In the genomic region with DNA sequence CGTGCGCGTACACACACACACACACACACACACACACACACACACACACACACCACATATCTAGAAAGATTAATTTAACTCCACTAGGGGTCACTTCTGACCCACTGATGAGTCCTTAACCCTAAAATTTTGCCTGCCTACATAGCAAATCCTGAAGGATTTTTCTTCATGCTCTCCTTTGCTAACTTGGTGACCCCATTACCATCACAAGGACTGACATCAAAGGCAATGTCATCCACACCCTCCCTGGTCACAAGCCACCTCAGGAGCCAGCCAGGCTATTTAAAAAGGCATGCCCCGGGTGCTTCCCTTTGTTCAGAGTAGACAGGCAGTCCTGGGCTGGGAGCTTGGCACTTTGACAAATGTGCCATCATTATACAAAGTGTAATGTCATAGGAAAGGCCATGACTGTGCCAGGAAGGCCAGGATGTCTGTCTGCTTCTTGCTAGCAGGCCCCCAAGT, we compare ENCODE assay signal across 8 mouse cellular contexts.
DNase-seq lines count a peak whose midpoint lies in the region; ATAC-seq and TF ChIP-seq lines count a peak whose summit lies in the region.

No protein-coding gene starts in this region.

- DNase-seq in cerebellum, postnatal 25 days: peak; percentile 3 to 6
- DNase-seq in embryo, embryonic 10 days (ENCODE audit: low spot score): peak; percentile 65
- DNase-seq in lung, postnatal 4 days: peak; percentile 61 to 77
- DNase-seq in frontal cortex, postnatal 36 days (ENCODE audit: low spot score in 2 of 2): no peak
- DNase-seq in left cerebral cortex, adult 2 months (ENCODE audit: extremely low spot score in 1 of 2, low spot score in 2 of 2): no peak

- H3K27ac ChIP-seq in heart, embryonic 13.5 days (replicated peaks): 0 out of 2 replicates have a peak overlapping the region, but pooled peaks have one; percentile 40
- no peak overlapping the region for H3K27ac ChIP-seq in kidney, embryonic 16.5 days (ENCODE audit: low read length)
- H3K27ac ChIP-seq in left cerebral cortex, adult 2 months: no peak overlapping the region

- no peak; the same call in 1 of the 2 replicates for TF ChIP-seq CTCF in left cerebral cortex, adult 2 months (IDR thresholded peaks at IDR 0.05)

- H3K36me3 ChIP-seq in heart, embryonic 13.5 days: no peaks in the 10 kb centered on the region
- H3K36me3 ChIP-seq in kidney, embryonic 16.5 days (ENCODE audit: insufficient read depth, low read length): no peaks in the 10 kb centered on the region

- H3K4me3 ChIP-seq in heart, embryonic 13.5 days: no peak overlapping the region
- no peak overlapping the region for H3K4me3 ChIP-seq in kidney, embryonic 16.5 days (ENCODE audit: low read length)
- no peak overlapping the region for H3K4me3 ChIP-seq in left cerebral cortex, adult 2 months

- H3K9me3 ChIP-seq in heart, embryonic 13.5 days: peaks cover 4% of the 10 kb centered on the region; the same call in 1 of the 2 replicates
- H3K9me3 ChIP-seq in kidney, embryonic 16.5 days (ENCODE audit: low read length): no peaks in the 10 kb centered on the region

- no peak overlapping the region for H3K9ac ChIP-seq in heart, embryonic 13.5 days
- no peak overlapping the region for H3K9ac ChIP-seq in kidney, embryonic 16.5 days (replicated peaks; ENCODE audit: low read length)

- H3K27me3 ChIP-seq in heart, embryonic 13.5 days (replicated peaks): no peaks in the 10 kb centered on the region
- no peaks in the 10 kb centered on the region for H3K27me3 ChIP-seq in kidney, embryonic 16.5 days (ENCODE audit: insufficient read depth, low read length)

- intact Hi-C loops in left cerebral cortex, adult 2 months (cut with DNase I): no loop called here

- H3K4me1 ChIP-seq in heart, embryonic 13.5 days: peaks cover 7% of the 10 kb centered on the region; the same call in 1 of the 2 replicates
- H3K4me1 ChIP-seq in kidney, embryonic 16.5 days (ENCODE audit: insufficient read depth, low read length): no peaks in the 10 kb centered on the region

- ATAC-seq in cerebellum, adult (ENCODE audit: insufficient number of reproducible peaks, low FRiP score, low TSS enrichment): no peak
- peak; percentile 19; the same call in 1 of the 2 replicates for ATAC-seq in heart, embryonic 13.5 days (ENCODE audit: extremely low read depth, insufficient number of reproducible peaks, low FRiP score, low TSS enrichment)
- peak; percentile 93 for ATAC-seq in kidney, embryonic 16.5 days (ENCODE audit: low FRiP score, low TSS enrichment)

- 63% methylated on average over 4 of the region's 4 CpGs for WGBS in heart, embryonic 13.5 days
- 61% methylated on average over 4 of the region's 4 CpGs for WGBS in kidney, embryonic 16.5 days

- H3K4me2 ChIP-seq in heart, embryonic 13.5 days: no peak overlapping the region
- H3K4me2 ChIP-seq in kidney, embryonic 16.5 days (replicated peaks; ENCODE audit: low read depth, low read length): no peak overlapping the region

Comparison
In these comparisons a context has a peak if more than half of its experiments do, and no peak if none do; other contexts are left out.
1. DNase-seq: peak in cerebellum, postnatal 25 days (2 of 2), embryo, embryonic 10 days (single experiment) and lung, postnatal 4 days (2 of 2); none in frontal cortex, postnatal 36 days (0 of 2) and left cerebral cortex, adult 2 months (0 of 2).